Mouse (Mus musculus) C2C12 (cell line): ENCODE data around the gene 1700025G04Rik.

Experiments used
- CEBPB ChIP-seq: IDR thresholded peaks from one replicate; pipeline ENCODE4 v1.6.1; 2011; ENCODE audit warnings: low read depth, mild to moderate bottlenecking, control low read depth, moderate library complexity
- CTCF ChIP-seq: IDR thresholded peaks from one replicate; pipeline ENCODE4 v1.5.1; 2011; ENCODE audit not compliant: control insufficient read depth, insufficient read depth, insufficient read length
- FOSL1 ChIP-seq: IDR thresholded peaks from one replicate; pipeline ENCODE4 v1.8.0; 2011; ENCODE audit warnings: mild to moderate bottlenecking, low read length; ENCODE audit not compliant: poor library complexity, insufficient read depth, severe bottlenecking
- MAX ChIP-seq: IDR thresholded peaks from one replicate; pipeline ENCODE4 v1.6.1; 2011; ENCODE audit warnings: mild to moderate bottlenecking, control low read depth
- MYOD1 ChIP-seq: IDR thresholded peaks from one replicate; pipeline ENCODE4 v1.6.1; 2011; ENCODE audit warnings: low read depth; ENCODE audit not compliant: control insufficient read depth, insufficient read length
- MYOG ChIP-seq: IDR thresholded peaks from one replicate; pipeline ENCODE4 v1.6.1; 2011; ENCODE audit not compliant: control insufficient read depth, insufficient read length; ENCODE audit errors: extremely low read depth
- USF1 ChIP-seq: IDR thresholded peaks from one replicate; pipeline ENCODE4 v1.6.1; 2011; ENCODE audit warnings: low read depth, mild to moderate bottlenecking, control low read depth, moderate library complexity

GRCm38 (mm10) chr1:151979803-151980456 is 110.0 kb downstream of the 1700025G04Rik start:
- no peak for TF ChIP-seq CTCF
- no peak for TF ChIP-seq MAX
- no peak for TF ChIP-seq CEBPB
- no peak for TF ChIP-seq USF1
- no peak for TF ChIP-seq MYOD1
- no peak for TF ChIP-seq MYOG
- TF ChIP-seq FOSL1: no peak
